Mouse (Mus musculus): ENCODE measurements around the gene Dapk3. TPM values are rescaled to one million over a fixed set of nuclear protein-coding genes. Genes with fewer than 3 reads are reported as not detected.

Gene Dapk3
- polyA plus RNA-seq, 1 experiment = 64.8 TPM

GRCm38 (mm10) chr10:81242021-81242420, 59.2 kb downstream of the Dapk3 start:
- peaks cover 1% of the 10 kb centered on the region for H3K4me1 ChIP-seq (ENCODE audit: control insufficient read depth, insufficient read depth, low read length)
- TF ChIP-seq EP300 (IDR thresholded peaks at IDR 0.05; ENCODE audit: insufficient read depth, low read depth, low read length) (no peak), POLR2A (IDR thresholded peaks at IDR 0.05; ENCODE audit: insufficient read depth, low read length) (no peak), CTCF (IDR thresholded peaks at IDR 0.05; ENCODE audit: low read depth, low read length) (no peak)
- H3K4me3 ChIP-seq (ENCODE audit: low read depth, low read length) = peak overlapping the region; percentile 13
- H3K27me3 ChIP-seq (ENCODE audit: control insufficient read depth, insufficient read depth, low read length, poor library complexity, severe bottlenecking) = no peaks in the 10 kb centered on the region
- H3K9me3 ChIP-seq (replicated peaks; ENCODE audit: control insufficient read depth, insufficient read depth, low read length, poor library complexity, severe bottlenecking) = no peaks in the 10 kb centered on the region
- H3K9ac ChIP-seq (ENCODE audit: low read depth, poor library complexity, severe bottlenecking) = no peak overlapping the region
- H3K36me3 ChIP-seq (ENCODE audit: control insufficient read depth, insufficient read depth, low read length, poor library complexity, severe bottlenecking) = no peaks in the 10 kb centered on the region
- no peak overlapping the region for H3K27ac ChIP-seq (ENCODE audit: insufficient read depth, low read length)

Other genes starting within 250 kb of the Dapk3 start
- gene Gng7, start 168.1 kb upstream of the Dapk3 start, polyA plus RNA-seq (2011; ENCODE audit: insufficient read depth, insufficient read length, low read depth, missing spikeins) = 4.1 TPM in 2 replicates
- gene Diras1, start 157.3 kb upstream of the Dapk3 start, polyA plus RNA-seq (2011; ENCODE audit: insufficient read depth, insufficient read length, low read depth, missing spikeins) = 0.27 and 0.90 TPM in 2 replicates
- 2.8 and 4.5 TPM in 2 replicates for gene Slc39a3, start 145.6 kb upstream of the Dapk3 start, polyA plus RNA-seq (2011; ENCODE audit: insufficient read depth, insufficient read length, low read depth, missing spikeins)
- 107 and 110 TPM in 2 replicates for gene Sgta, start 122.8 kb upstream of the Dapk3 start, polyA plus RNA-seq (2011; ENCODE audit: insufficient read depth, insufficient read length, low read depth, missing spikeins)
- gene Thop1, start 113.0 kb upstream of the Dapk3 start, polyA plus RNA-seq (2011; ENCODE audit: insufficient read depth, insufficient read length, low read depth, missing spikeins) = 77.4 and 81.3 TPM in 2 replicates
- gene Creb3l3, start 84.1 kb upstream of the Dapk3 start, polyA plus RNA-seq (2011; ENCODE audit: insufficient read depth, insufficient read length, low read depth, missing spikeins) = 0.68 TPM in 1 of 2 replicates, not detected in the other
- gene Map2k2, start 77.1 kb upstream of the Dapk3 start, polyA plus RNA-seq (2011; ENCODE audit: insufficient read depth, insufficient read length, low read depth, missing spikeins) = 46.3 and 53.0 TPM in 2 replicates
- gene Zbtb7a, start 47.8 kb upstream of the Dapk3 start, polyA plus RNA-seq (2011; ENCODE audit: insufficient read depth, insufficient read length, low read depth, missing spikeins) = 12.6 and 14.4 TPM in 2 replicates
- 36.8 and 44.9 TPM in 2 replicates for gene Pias4, start 15.1 kb upstream of the Dapk3 start, polyA plus RNA-seq (2011; ENCODE audit: insufficient read depth, insufficient read length, low read depth, missing spikeins)
- gene Eef2, start 6.4 kb upstream of the Dapk3 start, polyA plus RNA-seq (2011; ENCODE audit: insufficient read depth, insufficient read length, low read depth, missing spikeins) = 2,442 and 2,478 TPM in 2 replicates
- gene 4930442H23Rik, start 844 bp downstream of the Dapk3 start, polyA plus RNA-seq (2011; ENCODE audit: insufficient read depth, insufficient read length, low read depth, missing spikeins) = not detected in 2 replicates
- gene Nmrk2, start 19.0 kb downstream of the Dapk3 start, polyA plus RNA-seq (2011; ENCODE audit: insufficient read depth, insufficient read length, low read depth, missing spikeins) = not detected in 2 replicates
- gene Atcay, start 47.8 kb downstream of the Dapk3 start, polyA plus RNA-seq (2011; ENCODE audit: insufficient read depth, insufficient read length, low read depth, missing spikeins) = 0.88 and 0.91 TPM in 2 replicates
- gene Zfr2, start 50.1 kb downstream of the Dapk3 start, polyA plus RNA-seq (2011; ENCODE audit: insufficient read depth, insufficient read length, low read depth, missing spikeins) = 11.2 and 11.6 TPM in 2 replicates
- gene Matk, start 69.9 kb downstream of the Dapk3 start, polyA plus RNA-seq (2011; ENCODE audit: insufficient read depth, insufficient read length, low read depth, missing spikeins) = 1.1 and 1.2 TPM in 2 replicates
- gene Mrpl54, start 83.9 kb downstream of the Dapk3 start, polyA plus RNA-seq (2011; ENCODE audit: insufficient read depth, insufficient read length, low read depth, missing spikeins) = 52.2 and 63.7 TPM in 2 replicates
- gene Apba3, start 84.0 kb downstream of the Dapk3 start, polyA plus RNA-seq (2011; ENCODE audit: insufficient read depth, insufficient read length, low read depth, missing spikeins) = 25.8 and 26.4 TPM in 2 replicates
- gene Tjp3, start 108.6 kb downstream of the Dapk3 start, polyA plus RNA-seq (2011; ENCODE audit: insufficient read depth, insufficient read length, low read depth, missing spikeins) = 41.5 and 42.7 TPM in 2 replicates
- gene Pip5k1c, start 110.0 kb downstream of the Dapk3 start, polyA plus RNA-seq (2011; ENCODE audit: insufficient read depth, insufficient read length, low read depth, missing spikeins) = 28.3 and 31.5 TPM in 2 replicates
- gene Cactin, start 138.1 kb downstream of the Dapk3 start, polyA plus RNA-seq (2011; ENCODE audit: insufficient read depth, insufficient read length, low read depth, missing spikeins) = 17.5 and 18.2 TPM in 2 replicates
- gene Tbxa2r, start 145.7 kb downstream of the Dapk3 start, polyA plus RNA-seq (2011; ENCODE audit: insufficient read depth, insufficient read length, low read depth, missing spikeins) = 0.57 and 1.5 TPM in 2 replicates
- 1.0 and 1.2 TPM in 2 replicates for gene Gipc3, start 160.3 kb downstream of the Dapk3 start, polyA plus RNA-seq (2011; ENCODE audit: insufficient read depth, insufficient read length, low read depth, missing spikeins)
- 51.8 and 57.3 TPM in 2 replicates for gene Hmg20b, start 167.5 kb downstream of the Dapk3 start, polyA plus RNA-seq (2011; ENCODE audit: insufficient read depth, insufficient read length, low read depth, missing spikeins)
- 13.7 and 15.3 TPM in 2 replicates for gene Mfsd12, start 174.5 kb downstream of the Dapk3 start, polyA plus RNA-seq (2011; ENCODE audit: insufficient read depth, insufficient read length, low read depth, missing spikeins)
- not detected in 2 replicates for gene 4930404N11Rik, start 182.8 kb downstream of the Dapk3 start, polyA plus RNA-seq (2011; ENCODE audit: insufficient read depth, insufficient read length, low read depth, missing spikeins)
- gene Fzr1, start 195.5 kb downstream of the Dapk3 start, polyA plus RNA-seq (2011; ENCODE audit: insufficient read depth, insufficient read length, low read depth, missing spikeins) = 47.8 and 51.4 TPM in 2 replicates
- 52.9 and 70.3 TPM in 2 replicates for gene Dohh, start 201.4 kb downstream of the Dapk3 start, polyA plus RNA-seq (2011; ENCODE audit: insufficient read depth, insufficient read length, low read depth, missing spikeins)
- 1.5 TPM in 1 of 2 replicates, not detected in the other for gene Gm48551, start 201.5 kb downstream of the Dapk3 start, polyA plus RNA-seq (2011; ENCODE audit: insufficient read depth, insufficient read length, low read depth, missing spikeins)
- gene Gm48552, start 206.0 kb downstream of the Dapk3 start, polyA plus RNA-seq (2011; ENCODE audit: insufficient read depth, insufficient read length, low read depth, missing spikeins) = 1.1 TPM in 1 of 2 replicates, not detected in the other
- 4.8 and 5.3 TPM in 2 replicates for gene Smim24, start 210.0 kb downstream of the Dapk3 start, polyA plus RNA-seq (2011; ENCODE audit: insufficient read depth, insufficient read length, low read depth, missing spikeins)

All from ES-Bruce4 (cell line).